Mouse (Mus musculus) R1 (cell line): ENCODE results near the gene Il4ra.

Experiments used
- DNase-seq: peaks from one replicate; pipeline ENCODE4 v3.0.0-alpha.2; 2018; ENCODE audit warnings: low read depth, low spot score

Gene Il4ra

GRCm38 (mm10) chr7:125571891-125572290 lies 20.0 kb downstream of the Il4ra start:
- peak; percentile 14 for DNase-seq

GRCm38 (mm10) chr7:125572737-125573136 lies 20.8 kb downstream of the Il4ra start:
- DNase-seq = no peak

GRCm38 (mm10) chr7:125573849-125574248 lies 21.9 kb downstream of the Il4ra start:
- DNase-seq = no peak

- DNase-seq = no peak
Measured at GRCm38 (mm10) chr7:125574832-125575231, 22.9 kb downstream of the Il4ra start.

- no peak for DNase-seq
Measured at GRCm38 (mm10) chr7:125575738-125576540, 24.0 kb downstream of the Il4ra start.

- DNase-seq = no peak
Measured at GRCm38 (mm10) chr7:125576982-125577381, 25.1 kb downstream of the Il4ra start.

GRCm38 (mm10) chr7:125577486-125578088 lies 25.7 kb downstream of the Il4ra start:
- DNase-seq = no peak

- DNase-seq = no peak
Measured at GRCm38 (mm10) chr7:125578106-125578505, 26.2 kb downstream of the Il4ra start.

- no peak for DNase-seq
Measured at GRCm38 (mm10) chr7:125579545-125580219, 27.8 kb downstream of the Il4ra start.

- no peak for DNase-seq
Measured at GRCm38 (mm10) chr7:125580220-125580549, 28.3 kb downstream of the Il4ra start.

- DNase-seq = peak; percentile 15
Measured at GRCm38 (mm10) chr7:125580625-125581316, 28.9 kb downstream of the Il4ra start.

- DNase-seq = peak; percentile 66
Measured at GRCm38 (mm10) chr7:125581317-125581672, 29.4 kb downstream of the Il4ra start.

- no peak for DNase-seq
Measured at GRCm38 (mm10) chr7:125583325-125584004, 31.5 kb downstream of the Il4ra start.

- no peak for DNase-seq
Measured at GRCm38 (mm10) chr7:125584005-125584369, 32.1 kb downstream of the Il4ra start.

- DNase-seq = peak; percentile 27
Measured at GRCm38 (mm10) chr7:125586355-125586754, 34.4 kb downstream of the Il4ra start.

GRCm38 (mm10) chr7:125588721-125589120 lies 36.8 kb downstream of the Il4ra start:
- DNase-seq = no peak

GRCm38 (mm10) chr7:125589896-125590295 lies 38.0 kb downstream of the Il4ra start:
- DNase-seq = no peak

GRCm38 (mm10) chr7:125593831-125594230 lies 41.9 kb downstream of the Il4ra start:
- no peak for DNase-seq

- DNase-seq = no peak
Measured at GRCm38 (mm10) chr7:125596406-125596805, 44.5 kb downstream of the Il4ra start.

- no peak for DNase-seq
Measured at GRCm38 (mm10) chr7:125597083-125597482, 45.2 kb downstream of the Il4ra start.

GRCm38 (mm10) chr7:125597516-125598347 lies 45.8 kb downstream of the Il4ra start:
- DNase-seq = no peak
